Comparison of ENCODE assay signal across 8 mouse cellular contexts in genomic region chr13:21749387-21750158, GRCm38 (mm10). TPM values are rescaled to one million over a fixed set of nuclear protein-coding genes. Genes with fewer than 3 reads are reported as not detected.
DNase-seq lines count a peak whose midpoint lies in the region; ATAC-seq and TF ChIP-seq lines count a peak whose summit lies in the region.

No protein-coding gene starts in this region.

- peak overlapping the region; percentile 71 for H3K4me2 ChIP-seq in embryonic facial prominence, embryonic 14.5 days (ENCODE audit: low read depth, low read length)
- H3K4me2 ChIP-seq in limb, embryonic 13.5 days (replicated peaks), result peak overlapping the region; percentile 87

- no peaks in the 10 kb centered on the region for H3K27me3 ChIP-seq in embryonic facial prominence, embryonic 14.5 days (replicated peaks; ENCODE audit: control insufficient read depth, insufficient read depth, low read length)
- no peaks in the 10 kb centered on the region for H3K27me3 ChIP-seq in limb, embryonic 13.5 days

- no peak for TF ChIP-seq CTCF in olfactory bulb, adult 2 months (IDR thresholded peaks at IDR 0.05; ENCODE audit: insufficient read depth, low read depth, low read length)

- H3K36me3 ChIP-seq in embryonic facial prominence, embryonic 14.5 days (ENCODE audit: control insufficient read depth, insufficient read depth, low read length), result no peaks in the 10 kb centered on the region
- H3K36me3 ChIP-seq in limb, embryonic 13.5 days, result no peaks in the 10 kb centered on the region

- WGBS in embryonic facial prominence, embryonic 14.5 days, result 5% methylated on average over 5 of the region's 5 CpGs
- 3% methylated on average over 5 of the region's 5 CpGs for WGBS in limb, embryonic 13.5 days
- WGBS in olfactory bulb, adult 2 months, result 6% methylated on average over 5 of the region's 5 CpGs

- ATAC-seq in CD4-positive, CD25-positive, alpha-beta regulatory T cell, adult 4 months, result no peak
- ATAC-seq in embryonic facial prominence, embryonic 14.5 days (ENCODE audit: low read depth), result no peak
- ATAC-seq in limb, embryonic 13.5 days (ENCODE audit: low FRiP score, low read depth), result no peak

- H3K9me3 ChIP-seq in embryonic facial prominence, embryonic 14.5 days (ENCODE audit: control insufficient read depth, low read length), result no peaks in the 10 kb centered on the region
- H3K9me3 ChIP-seq in limb, embryonic 13.5 days, result no peaks in the 10 kb centered on the region

- H3K4me1 ChIP-seq in embryonic facial prominence, embryonic 14.5 days (ENCODE audit: control insufficient read depth, insufficient read depth, low read length), result peaks cover 16% of the 10 kb centered on the region
- peaks cover 32% of the 10 kb centered on the region for H3K4me1 ChIP-seq in limb, embryonic 13.5 days
- peaks cover 5% of the 10 kb centered on the region; the same call in 1 of the 2 replicates for H3K4me1 ChIP-seq in olfactory bulb, adult 2 months (ENCODE audit: control insufficient read depth, insufficient read depth, low read length)

- H3K4me3 ChIP-seq in embryonic facial prominence, embryonic 14.5 days (ENCODE audit: low read depth, low read length), result peak overlapping the region; percentile 56
- H3K4me3 ChIP-seq in limb, embryonic 13.5 days, result peak overlapping the region; percentile 60
- H3K4me3 ChIP-seq in olfactory bulb, adult 2 months (ENCODE audit: insufficient read depth, low read depth, low read length), result peak overlapping the region; percentile 56

- peak overlapping the region; percentile 68 for H3K9ac ChIP-seq in embryonic facial prominence, embryonic 14.5 days (ENCODE audit: low read depth, low read length)
- peak overlapping the region; percentile 77 for H3K9ac ChIP-seq in limb, embryonic 13.5 days

- TF ChIP-seq POLR2A in olfactory bulb, adult 2 months (IDR thresholded peaks at IDR 0.05; ENCODE audit: insufficient read depth, low read depth, low read length), result no peak

- peak; percentile 44 for DNase-seq in CD4-positive, CD25-positive, alpha-beta regulatory T cell, adult 2 months (ENCODE audit: low read depth, low spot score)
- DNase-seq in CD4-positive helper T cell, adult 2 months (ENCODE audit: low read depth, low spot score), result peak; percentile 56
- no peak for DNase-seq in embryonic facial prominence, embryonic 14.5 days (ENCODE audit: low spot score)
- no peak for DNase-seq in ovary, postnatal 10 days (ENCODE audit: low spot score)
- DNase-seq in cerebellum, adult 9-10 months, result no peak

- H3K27ac ChIP-seq in embryonic facial prominence, embryonic 14.5 days (replicated peaks; ENCODE audit: low read depth, low read length), result peak overlapping the region; percentile 97
- peak overlapping the region; percentile 72 for H3K27ac ChIP-seq in limb, embryonic 13.5 days
- no peak overlapping the region for H3K27ac ChIP-seq in olfactory bulb, adult 2 months (ENCODE audit: insufficient read depth, low read depth, low read length)

RNA-seq across cellular contexts. Expression of gene Hist1h4k, which starts 0.7 kb away (rescaled TPM):
- polyA plus RNA-seq in CD4-positive, CD25-positive, alpha-beta regulatory T cell, adult 4 months (2017; shearing (Covaris generic)), result 10 to 100 TPM in 1 of 2 experiments, 1 to 10 TPM in 1; 8.2 to 16.8 TPM
- polyA plus RNA-seq in embryonic facial prominence, embryonic 14.5 days (2014; fragmentation: Nextera tagmentation; extraction: Ambion mirVana), result 3.8 and 6.2 TPM in 2 replicates
- polyA plus RNA-seq in limb, embryonic 13.5 days (2015; fragmentation: Nextera tagmentation; extraction: Ambion mirVana), result 4.0 and 8.4 TPM in 2 replicates
- polyA plus RNA-seq in olfactory bulb, adult 2 months (2012; ENCODE audit: insufficient read depth, insufficient read length, low replicate concordance, missing spikeins), result not detected in 2 replicates

RNA-seq across cellular contexts. Expression of gene Hist1h2ak, which starts 4.1 kb away (rescaled TPM):
- polyA plus RNA-seq in CD4-positive, CD25-positive, alpha-beta regulatory T cell, adult 4 months (2017; shearing (Covaris generic)), result 1 to 10 TPM in 1 of 2 experiments, not detected in 1; 2.1 TPM
- polyA plus RNA-seq in embryonic facial prominence, embryonic 14.5 days (2014; fragmentation: Nextera tagmentation; extraction: Ambion mirVana), result 5.5 and 8.4 TPM in 2 replicates
- 39.8 and 57.2 TPM in 2 replicates for polyA plus RNA-seq in limb, embryonic 13.5 days (2015; fragmentation: Nextera tagmentation; extraction: Ambion mirVana)
- not detected in 2 replicates for polyA plus RNA-seq in olfactory bulb, adult 2 months (2012; ENCODE audit: insufficient read depth, insufficient read length, low replicate concordance, missing spikeins)

RNA-seq across cellular contexts. Expression of gene Hist1h2bn, which starts 4.3 kb away (rescaled TPM):
- 1 to 10 TPM in 1 of 2 experiments, not detected in 1; 5.6 TPM for polyA plus RNA-seq in CD4-positive, CD25-positive, alpha-beta regulatory T cell, adult 4 months (2017; shearing (Covaris generic))
- 3.5 and 4.1 TPM in 2 replicates for polyA plus RNA-seq in embryonic facial prominence, embryonic 14.5 days (2014; fragmentation: Nextera tagmentation; extraction: Ambion mirVana)
- polyA plus RNA-seq in limb, embryonic 13.5 days (2015; fragmentation: Nextera tagmentation; extraction: Ambion mirVana), result 4.4 and 5.9 TPM in 2 replicates
- not detected in 2 replicates for polyA plus RNA-seq in olfactory bulb, adult 2 months (2012; ENCODE audit: insufficient read depth, insufficient read length, low replicate concordance, missing spikeins)

RNA-seq across cellular contexts. Expression of gene Hist1h4j, which starts 14.7 kb away (rescaled TPM):
- not detected for polyA plus RNA-seq in CD4-positive, CD25-positive, alpha-beta regulatory T cell, adult 4 months (2017; shearing (Covaris generic))
- polyA plus RNA-seq in embryonic facial prominence, embryonic 14.5 days (2014; fragmentation: Nextera tagmentation; extraction: Ambion mirVana), result 1.2 TPM in 2 replicates
- polyA plus RNA-seq in limb, embryonic 13.5 days (2015; fragmentation: Nextera tagmentation; extraction: Ambion mirVana), result 1.2 and 1.3 TPM in 2 replicates
- polyA plus RNA-seq in olfactory bulb, adult 2 months (2012; ENCODE audit: insufficient read depth, insufficient read length, low replicate concordance, missing spikeins), result not detected in 2 replicates

RNA-seq across cellular contexts. Expression of gene Hist1h2bm, which starts 27.7 kb away (rescaled TPM):
- 1 to 10 TPM; 1.8 to 2.5 TPM for polyA plus RNA-seq in CD4-positive, CD25-positive, alpha-beta regulatory T cell, adult 4 months (2017; shearing (Covaris generic))
- polyA plus RNA-seq in embryonic facial prominence, embryonic 14.5 days (2014; fragmentation: Nextera tagmentation; extraction: Ambion mirVana), result 2.2 and 2.9 TPM in 2 replicates
- 6.1 and 7.8 TPM in 2 replicates for polyA plus RNA-seq in limb, embryonic 13.5 days (2015; fragmentation: Nextera tagmentation; extraction: Ambion mirVana)
- not detected in 2 replicates for polyA plus RNA-seq in olfactory bulb, adult 2 months (2012; ENCODE audit: insufficient read depth, insufficient read length, low replicate concordance, missing spikeins)

Comparison
In these comparisons a context has a peak if more than half of its experiments do, and no peak if none do; other contexts are left out.
1. DNase-seq: peak in CD4-positive, CD25-positive, alpha-beta regulatory T cell, adult 2 months (single experiment) and CD4-positive helper T cell, adult 2 months (single experiment); none in embryonic facial prominence, embryonic 14.5 days (single experiment), ovary, postnatal 10 days (single experiment) and cerebellum, adult 9-10 months (single experiment).
2. Peak in every context shown above with its lines, with median percentiles within 50 percentile points of each other: H3K4me3 ChIP-seq.